ENCODE assay signal across 10 mouse cellular contexts in genomic region chr11:108924346-108924745, GRCm38 (mm10). TPM values are rescaled to one million over a fixed set of nuclear protein-coding genes. Genes with fewer than 3 reads are reported as not detected.
DNase-seq lines count a peak whose midpoint lies in the region; ATAC-seq lines count a peak whose summit lies in the region.
"Had no signal": no experiment of that assay in that cellular context is flagged by ENCODE, and none has a peak within 500 bp of the region (broad histone marks: within the 10 kb centered on the region; RNA-seq: fewer than 3 reads in every experiment).

No protein-coding gene starts in this region.

- peaks cover 4% of the 10 kb centered on the region; the same call in 1 of the 2 replicates for H3K36me3 ChIP-seq in kidney, embryonic 15.5 days
- peaks cover 58% of the 10 kb centered on the region for H3K36me3 ChIP-seq in forebrain, embryonic 10.5 days (replicated peaks)
- H3K36me3 ChIP-seq in intestine, embryonic 14.5 days (ENCODE audit: control insufficient read depth, insufficient read depth, low read length): no peaks in the 10 kb centered on the region
- peaks cover 6% of the 10 kb centered on the region for H3K36me3 ChIP-seq in neural tube, embryonic 11.5 days (ENCODE audit: control insufficient read depth, insufficient read depth, low read length)

- WGBS in kidney, embryonic 15.5 days: 12% methylated on average over 5 of the region's 5 CpGs
- WGBS in forebrain, embryonic 10.5 days: 10% methylated on average over 5 of the region's 5 CpGs
- WGBS in intestine, embryonic 14.5 days: 13% methylated on average over 5 of the region's 5 CpGs
- 0% methylated on average over 5 of the region's 5 CpGs for WGBS in neural tube, embryonic 11.5 days

- H3K9me3 ChIP-seq in kidney, embryonic 15.5 days (replicated peaks): no peaks in the 10 kb centered on the region
- H3K9me3 ChIP-seq in forebrain, embryonic 10.5 days: no peaks in the 10 kb centered on the region
- no peaks in the 10 kb centered on the region for H3K9me3 ChIP-seq in intestine, embryonic 14.5 days (ENCODE audit: control insufficient read depth, low read length)
- H3K9me3 ChIP-seq in neural tube, embryonic 11.5 days (ENCODE audit: control insufficient read depth, low read length): no peaks in the 10 kb centered on the region

- H3K9ac ChIP-seq in kidney, embryonic 15.5 days: 0 out of 2 replicates have a peak overlapping the region, but pooled peaks have one; percentile 17
- no peak overlapping the region for H3K9ac ChIP-seq in intestine, embryonic 14.5 days (ENCODE audit: low read length)
- peak overlapping the region; percentile 97 for H3K9ac ChIP-seq in neural tube, embryonic 11.5 days (ENCODE audit: low read length)

- no peaks in the 10 kb centered on the region for H3K27me3 ChIP-seq in kidney, embryonic 15.5 days
- H3K27me3 ChIP-seq in forebrain, embryonic 10.5 days (ENCODE audit: poor library complexity, severe bottlenecking): peaks cover 36% of the 10 kb centered on the region
- H3K27me3 ChIP-seq in intestine, embryonic 14.5 days (replicated peaks; ENCODE audit: control insufficient read depth, insufficient read depth, low read length): 0 out of 2 replicates have a peak, but pooled peaks cover 3% of the 10 kb centered on the region
- H3K27me3 ChIP-seq in neural tube, embryonic 11.5 days (ENCODE audit: control insufficient read depth, insufficient read depth, low read length): no peaks in the 10 kb centered on the region

- ATAC-seq in kidney, embryonic 15.5 days (replicated peaks; ENCODE audit: low FRiP score): no peak
- no peak for ATAC-seq in intestine, embryonic 14.5 days (replicated peaks; ENCODE audit: low FRiP score, low TSS enrichment, low read depth)
- no peak for ATAC-seq in neural tube, embryonic 11.5 days (ENCODE audit: insufficient read depth, low FRiP score, low TSS enrichment)
- ATAC-seq in megakaryocyte, adult 5-6 weeks (ENCODE audit: poor library complexity, severe bottlenecking): no peak

- H3K27ac ChIP-seq in kidney, embryonic 15.5 days: peak overlapping the region; percentile 60; the same call in 1 of the 2 replicates
- H3K27ac ChIP-seq in forebrain, embryonic 10.5 days: peak overlapping the region; percentile 100
- H3K27ac ChIP-seq in intestine, embryonic 14.5 days (ENCODE audit: low read depth): no peak overlapping the region
- H3K27ac ChIP-seq in neural tube, embryonic 11.5 days (ENCODE audit: low read depth, low read length): no peak overlapping the region

- DNase-seq in kidney, postnatal 14 days: no peak
- no peak for DNase-seq in forebrain, embryonic 10.5 days (ENCODE audit: extremely low spot score, low spot score)
- no peak for DNase-seq in intestine, embryonic 14.5 days (ENCODE audit: low spot score)
- no peak for DNase-seq in neural tube, embryonic 11.5 days (ENCODE audit: low spot score)
- DNase-seq in cerebellum, adult 11-12 months: no peak
- no peak for DNase-seq in spleen, postnatal 36 days (ENCODE audit: low spot score in 2 of 2)
- DNase-seq: kidney, adult 8-10 months; lung, postnatal 10 days had no signal

- peak overlapping the region; percentile 91 for H3K4me2 ChIP-seq in kidney, embryonic 15.5 days
- peak overlapping the region; percentile 48 for H3K4me2 ChIP-seq in intestine, embryonic 14.5 days (ENCODE audit: low read length)
- peak overlapping the region; percentile 86 for H3K4me2 ChIP-seq in neural tube, embryonic 11.5 days (ENCODE audit: low read depth)

- peaks cover 77% of the 10 kb centered on the region for H3K4me1 ChIP-seq in kidney, embryonic 15.5 days
- peaks cover 89% of the 10 kb centered on the region for H3K4me1 ChIP-seq in forebrain, embryonic 10.5 days
- peaks cover 50% of the 10 kb centered on the region for H3K4me1 ChIP-seq in intestine, embryonic 14.5 days (replicated peaks; ENCODE audit: control insufficient read depth, insufficient read depth, low read length)
- H3K4me1 ChIP-seq in neural tube, embryonic 11.5 days (ENCODE audit: control insufficient read depth, insufficient read depth, low read length): peaks cover 57% of the 10 kb centered on the region

- H3K4me3 ChIP-seq in kidney, embryonic 15.5 days (replicated peaks): peak overlapping the region; percentile 92
- peak overlapping the region; percentile 89 for H3K4me3 ChIP-seq in forebrain, embryonic 10.5 days
- peak overlapping the region; percentile 8; the same call in 1 of the 2 replicates for H3K4me3 ChIP-seq in intestine, embryonic 14.5 days (ENCODE audit: low read depth, low read length)
- peak overlapping the region; percentile 90 for H3K4me3 ChIP-seq in neural tube, embryonic 11.5 days (ENCODE audit: low read depth, low read length)

RNA-seq across cellular contexts. Expression of gene Axin2, which starts 4.2 kb away (rescaled TPM):
- 5.8 and 7.0 TPM in 2 replicates for polyA plus RNA-seq in kidney, embryonic 15.5 days (2015; fragmentation: Nextera tagmentation; extraction: Ambion mirVana)
- 12.8 and 14.3 TPM in 2 replicates for polyA plus RNA-seq in forebrain, embryonic 10.5 days (2016; fragmentation: Nextera tagmentation; extraction: Ambion mirVana)
- polyA plus RNA-seq in intestine, embryonic 14.5 days (2014; fragmentation: Nextera tagmentation; extraction: Ambion mirVana): 6.5 and 8.0 TPM in 2 replicates
- polyA plus RNA-seq in neural tube, embryonic 11.5 days (2014; fragmentation: Nextera tagmentation; extraction: Ambion mirVana): 16.4 and 21.2 TPM in 2 replicates
- total RNA-seq in megakaryocyte, adult 5-6 weeks (2015): 1.8 and 3.1 TPM in 2 replicates
- total RNA-seq in megakaryocyte, adult 5-6 weeks (2017): 1.3 and 1.5 TPM in 2 replicates

Comparison
In these comparisons a context has a peak if more than half of its experiments do, and no peak if none do; other contexts are left out.
1. H3K27ac ChIP-seq: peak in kidney, embryonic 15.5 days (single experiment) and forebrain, embryonic 10.5 days (single experiment); none in intestine, embryonic 14.5 days (single experiment) and neural tube, embryonic 11.5 days (single experiment).
2. H3K4me3 ChIP-seq: peak in every context shown above with its lines; median percentile 92 in kidney, embryonic 15.5 days; 90 in neural tube, embryonic 11.5 days; 89 in forebrain, embryonic 10.5 days; 8 in intestine, embryonic 14.5 days.
3. Peak in every context shown above with its lines, with median percentiles within 50 percentile points of each other: H3K4me2 ChIP-seq.